Mouse (Mus musculus) forebrain, embryonic 13.5 days (tissue): Measurements from ENCODE around the gene Tmem229b. TPM values are rescaled to one million over a fixed set of nuclear protein-coding genes. Genes with fewer than 3 reads are reported as not detected.
"Not testable (repeated sequence)": the region's sequence is repeated elsewhere in the genome, so short reads cannot be mapped to it uniquely, and the experiment has no call there.

Experiments used
- ATAC-seq: fragments of 200-750 bp; cut with Nextera tagmentation; 2 replicates; pipeline ENCODE4 v1.8.0; 2017
- H3K27ac ChIP-seq: fragments of 300-500 bp; sonication (generic); 2 replicates; pipeline ENCODE4 v1.5.1; 2015; ENCODE audit warnings: inconsistent platforms, mild to moderate bottlenecking, moderate library complexity
- H3K27me3 ChIP-seq: fragments of 300-500 bp; sonication (generic); 2 replicates; pipeline ENCODE4 v1.6.1; 2015; ENCODE audit warnings: mild to moderate bottlenecking, inconsistent platforms
- H3K36me3 ChIP-seq: fragments of 300-500 bp; sonication (generic); 2 replicates; pipeline ENCODE4 v1.6.1; 2015; ENCODE audit warnings: mild to moderate bottlenecking, inconsistent platforms; ENCODE audit not compliant: poor library complexity, severe bottlenecking
- H3K4me1 ChIP-seq: fragments of 300-500 bp; sonication (generic); 2 replicates; pipeline ENCODE4 v1.6.1; 2015; ENCODE audit warnings: inconsistent platforms
- H3K4me2 ChIP-seq: fragments of 300-500 bp; sonication (generic); 2 replicates; pipeline ENCODE4 v1.6.1; 2015; ENCODE audit warnings: inconsistent platforms, mild to moderate bottlenecking, moderate library complexity
- H3K4me3 ChIP-seq: fragments of 300-500 bp; sonication (generic); 2 replicates; pipeline ENCODE4 v1.5.1; 2015; ENCODE audit warnings: mild to moderate bottlenecking, inconsistent platforms
- H3K9ac ChIP-seq: fragments of 300-500 bp; sonication (generic); 2 replicates; pipeline ENCODE4 v1.6.1; 2015; ENCODE audit warnings: mild to moderate bottlenecking, inconsistent platforms
- H3K9me3 ChIP-seq: fragments of 300-500 bp; sonication (generic); replicated peaks from 2 replicates; pipeline ENCODE4 v1.6.1; 2016; ENCODE audit warnings: inconsistent platforms
- WGBS: fragments of 180-500 bp; shearing (Covaris S2); methylation state at CpG from one replicate; pipeline ENCODE4 v1.1.7; 2015; 5-methylcytosine and 5-hydroxymethylcytosine counted together
- polyA plus RNA-seq: library from polyadenylated mRNA; unstranded; fragments of >200 nt; fragmentation: Nextera tagmentation; extraction: Ambion mirVana; gene quantifications from 2 replicates; pipeline ENCODE4 v1.2.1, GENCODE M21; 2015

Gene Tmem229b
- polyA plus RNA-seq, 1 experiment from 2014 or later = 25.3 TPM

- Histone ChIP-seq H3K36me3 (peaks cover 16% of the 10 kb centered on the region), H3K27ac (no peak overlapping the region), H3K4me2 (no peak overlapping the region), H3K4me1 (no peaks in the 10 kb centered on the region), H3K4me3 (no peak overlapping the region), H3K9ac (no peak overlapping the region), H3K9me3 (no peaks in the 10 kb centered on the region), H3K27me3 (no peaks in the 10 kb centered on the region)
- 96% methylated on average over 4 of the region's 4 CpGs for WGBS
- ATAC-seq = no peak
Measured at GRCm38 (mm10) chr12:78975836-78976235, 31.6 kb downstream of the Tmem229b start.

GRCm38 (mm10) chr12:78974767-78975166 is 32.7 kb downstream of the Tmem229b start:
- no peak overlapping the region for H3K27ac ChIP-seq
- H3K4me1 ChIP-seq = no peaks in the 10 kb centered on the region
- whole genome bisulfite sequencing = 93% methylated on average over 5 of the region's 5 CpGs
- H3K27me3 ChIP-seq = no peaks in the 10 kb centered on the region
- no peak overlapping the region for H3K9ac ChIP-seq
- no peak overlapping the region for H3K4me3 ChIP-seq
- H3K4me2 ChIP-seq = no peak overlapping the region
- ATAC-seq = no peak
- H3K9me3 ChIP-seq = no peaks in the 10 kb centered on the region
- H3K36me3 ChIP-seq = peaks cover 16% of the 10 kb centered on the region

- H3K4me2 ChIP-seq = no peak overlapping the region
- peaks cover 16% of the 10 kb centered on the region for H3K36me3 ChIP-seq
- H3K27me3 ChIP-seq = no peaks in the 10 kb centered on the region
- H3K9me3 ChIP-seq = no peaks in the 10 kb centered on the region
- H3K4me3 ChIP-seq = no peak overlapping the region
- no peak overlapping the region for H3K9ac ChIP-seq
- H3K4me1 ChIP-seq = no peaks in the 10 kb centered on the region
- no peak for ATAC-seq
- WGBS = 75% methylated on average over 2 of the region's 2 CpGs
- H3K27ac ChIP-seq = no peak overlapping the region
Measured at GRCm38 (mm10) chr12:78973779-78974178, 33.6 kb downstream of the Tmem229b start.

GRCm38 (mm10) chr12:78971649-78972048 is 35.8 kb downstream of the Tmem229b start:
- Histone ChIP-seq H3K4me3 (no peak overlapping the region), H3K27ac (no peak overlapping the region), H3K9ac (no peak overlapping the region), H3K27me3 (no peaks in the 10 kb centered on the region), H3K4me2 (no peak overlapping the region), H3K4me1 (no peaks in the 10 kb centered on the region), H3K9me3 (no peaks in the 10 kb centered on the region), H3K36me3 (peaks cover 16% of the 10 kb centered on the region)
- ATAC-seq = no peak
- 43% methylated on average over 2 of the region's 2 CpGs for WGBS

- H3K36me3 ChIP-seq = peaks cover 16% of the 10 kb centered on the region
- H3K9ac ChIP-seq = no peak overlapping the region
- WGBS = 83% methylated on average over 7 of the region's 7 CpGs
- no peak overlapping the region for H3K4me2 ChIP-seq
- H3K27ac ChIP-seq = no peak overlapping the region
- no peak overlapping the region for H3K4me3 ChIP-seq
- H3K9me3 ChIP-seq = no peaks in the 10 kb centered on the region
- no peaks in the 10 kb centered on the region for H3K4me1 ChIP-seq
- H3K27me3 ChIP-seq = no peaks in the 10 kb centered on the region
- no peak for ATAC-seq
Measured at GRCm38 (mm10) chr12:78970725-78971124, 36.7 kb downstream of the Tmem229b start.

- H3K9ac ChIP-seq, H3K4me2 ChIP-seq, H3K27me3 ChIP-seq, H3K4me3 ChIP-seq, H3K27ac ChIP-seq, H3K9me3 ChIP-seq, ATAC-seq, H3K4me1 ChIP-seq, H3K36me3 ChIP-seq: not testable (repeated sequence)
- 94% methylated on average over 11 of the region's 11 CpGs for WGBS
Measured at GRCm38 (mm10) chr12:78964496-78964895, 42.9 kb downstream of the Tmem229b start.

- no peak overlapping the region for H3K4me3 ChIP-seq
Measured at GRCm38 (mm10) chr12:78956405-78956804, 51.0 kb downstream of the Tmem229b start.

GRCm38 (mm10) chr12:78952484-78952883 is 54.9 kb downstream of the Tmem229b start:
- WGBS = 71% methylated on average over 3 of the region's 3 CpGs
- no peak overlapping the region for H3K27ac ChIP-seq
- H3K4me1 ChIP-seq = no peaks in the 10 kb centered on the region
- no peaks in the 10 kb centered on the region for H3K27me3 ChIP-seq
- peaks cover 12% of the 10 kb centered on the region; the same call in 1 of the 2 replicates for H3K9me3 ChIP-seq
- H3K4me2 ChIP-seq = no peak overlapping the region
- no peaks in the 10 kb centered on the region for H3K36me3 ChIP-seq
- no peak overlapping the region for H3K4me3 ChIP-seq
- no peak for ATAC-seq
- H3K9ac ChIP-seq = no peak overlapping the region

More at GRCm38 (mm10) chr12:78956405-78956804, 51.0 kb downstream of the Tmem229b start:
- no peak for ATAC-seq
- Histone ChIP-seq H3K4me2 (no peak overlapping the region), H3K9me3 (peaks cover 16% of the 10 kb centered on the region; the same call in 1 of the 2 replicates), H3K27ac (no peak overlapping the region), H3K27me3 (no peaks in the 10 kb centered on the region), H3K4me1 (no peaks in the 10 kb centered on the region), H3K36me3 (no peaks in the 10 kb centered on the region; the same call in 1 of the 2 replicates), H3K9ac (no peak overlapping the region)
- WGBS = 86% methylated on average over 4 of the region's 4 CpGs

- no peak for ATAC-seq
- H3K4me1 ChIP-seq = no peaks in the 10 kb centered on the region
- no peaks in the 10 kb centered on the region for H3K27me3 ChIP-seq
- H3K9me3 ChIP-seq = peaks cover 11% of the 10 kb centered on the region; the same call in 1 of the 2 replicates
- H3K36me3 ChIP-seq = no peaks in the 10 kb centered on the region
- WGBS = 69% methylated on average over 11 of the region's 11 CpGs
- H3K27ac ChIP-seq = no peak overlapping the region
- no peak overlapping the region for H3K4me2 ChIP-seq
- no peak overlapping the region for H3K4me3 ChIP-seq
- H3K9ac ChIP-seq = no peak overlapping the region
Measured at GRCm38 (mm10) chr12:78952053-78952452, 55.4 kb downstream of the Tmem229b start.

- WGBS = 79% methylated on average over 5 of the region's 5 CpGs
- H3K4me2 ChIP-seq = no peak overlapping the region
- H3K9me3 ChIP-seq = no peaks in the 10 kb centered on the region
- no peak for ATAC-seq
- H3K27me3 ChIP-seq = no peaks in the 10 kb centered on the region
- H3K36me3 ChIP-seq = no peaks in the 10 kb centered on the region
- H3K27ac ChIP-seq = no peak overlapping the region
- no peaks in the 10 kb centered on the region for H3K4me1 ChIP-seq
- H3K9ac ChIP-seq = no peak overlapping the region
- no peak overlapping the region for H3K4me3 ChIP-seq
Measured at GRCm38 (mm10) chr12:78947661-78948060, 59.8 kb downstream of the Tmem229b start.

GRCm38 (mm10) chr12:78947161-78947560 is 60.3 kb downstream of the Tmem229b start:
- WGBS = 82% methylated on average over 6 of the region's 6 CpGs
- H3K27me3 ChIP-seq = no peaks in the 10 kb centered on the region
- ATAC-seq = no peak

GRCm38 (mm10) chr12:78942931-78943330 is 64.5 kb downstream of the Tmem229b start:
- WGBS = 87% methylated on average over 6 of the region's 6 CpGs
- no peak for ATAC-seq

More at GRCm38 (mm10) chr12:78947161-78947560, 60.3 kb downstream of the Tmem229b start:
- Histone ChIP-seq H3K9ac (no peak overlapping the region), H3K27ac (no peak overlapping the region), H3K4me1 (no peaks in the 10 kb centered on the region), H3K9me3 (no peaks in the 10 kb centered on the region), H3K36me3 (no peaks in the 10 kb centered on the region), H3K4me2 (no peak overlapping the region), H3K4me3 (no peak overlapping the region)

GRCm38 (mm10) chr12:78940081-78940480 is 67.3 kb downstream of the Tmem229b start:
- no peaks in the 10 kb centered on the region for H3K4me1 ChIP-seq
- WGBS = 84% methylated on average over 5 of the region's 5 CpGs
- no peak for ATAC-seq

More at GRCm38 (mm10) chr12:78942931-78943330, 64.5 kb downstream of the Tmem229b start:
- Histone ChIP-seq H3K9me3 (no peaks in the 10 kb centered on the region), H3K4me1 (no peaks in the 10 kb centered on the region), H3K27ac (no peak overlapping the region), H3K4me3 (no peak overlapping the region), H3K36me3 (no peaks in the 10 kb centered on the region), H3K27me3 (no peaks in the 10 kb centered on the region), H3K9ac (no peak overlapping the region), H3K4me2 (no peak overlapping the region)

More at GRCm38 (mm10) chr12:78940081-78940480, 67.3 kb downstream of the Tmem229b start:
- no peak overlapping the region for H3K4me2 ChIP-seq
- H3K9me3 ChIP-seq = no peaks in the 10 kb centered on the region
- H3K4me3 ChIP-seq = no peak overlapping the region
- H3K36me3 ChIP-seq = no peaks in the 10 kb centered on the region
- H3K27ac ChIP-seq = no peak overlapping the region
- no peaks in the 10 kb centered on the region for H3K27me3 ChIP-seq
- H3K9ac ChIP-seq = no peak overlapping the region
